Mouse (Mus musculus) neural tube, embryonic 11.5 days (tissue): ENCODE data around the gene Thbs3. TPM values are rescaled to one million over a fixed set of nuclear protein-coding genes. Genes with fewer than 3 reads are reported as not detected.

Source experiments
- ATAC-seq: fragments of 200-750 bp; cut with Nextera tagmentation; 2 replicates; pipeline ENCODE4 v1.8.0; 2017; ENCODE audit warnings: moderate number of reproducible peaks, mild to moderate bottlenecking, moderate TSS enrichment, moderate library complexity; ENCODE audit not compliant: insufficient read depth, low FRiP score, low TSS enrichment
- DNase-seq: peaks from one replicate; pipeline ENCODE4 v3.0.0-alpha.2; 2015; ENCODE audit warnings: low spot score
- H3K27ac ChIP-seq: fragments of 300-500 bp; sonication (generic); 2 replicates; pipeline ENCODE4 v1.5.1; 2014; ENCODE audit warnings: low read depth, mild to moderate bottlenecking, low read length
- H3K27me3 ChIP-seq: fragments of 300-500 bp; sonication (generic); 2 replicates; pipeline ENCODE4 v1.6.1; 2014; ENCODE audit warnings: mild to moderate bottlenecking, low read length, mixed read lengths; ENCODE audit not compliant: control insufficient read depth, insufficient read depth
- H3K36me3 ChIP-seq: fragments of 300-500 bp; sonication (generic); 2 replicates; pipeline ENCODE4 v1.6.1; 2014; ENCODE audit warnings: mild to moderate bottlenecking, low read length, moderate library complexity, mixed read lengths; ENCODE audit not compliant: control insufficient read depth, insufficient read depth
- H3K4me1 ChIP-seq: fragments of 300-500 bp; sonication (generic); 2 replicates; pipeline ENCODE4 v1.6.1; 2014; ENCODE audit warnings: low read length, mixed read lengths; ENCODE audit not compliant: control insufficient read depth, insufficient read depth
- H3K4me2 ChIP-seq: fragments of 300-500 bp; sonication (generic); 2 replicates; pipeline ENCODE4 v1.6.1; 2014; ENCODE audit warnings: low read depth, mild to moderate bottlenecking, moderate library complexity
- H3K4me3 ChIP-seq: fragments of 300-500 bp; sonication (generic); 2 replicates; pipeline ENCODE4 v1.5.1; 2014; ENCODE audit warnings: low read depth, low read length
- H3K9ac ChIP-seq: fragments of 300-500 bp; sonication (generic); 2 replicates; pipeline ENCODE4 v1.6.1; 2014; ENCODE audit warnings: mild to moderate bottlenecking, low read length
- H3K9me3 ChIP-seq: fragments of 300-500 bp; sonication (generic); 2 replicates; pipeline ENCODE4 v1.6.1; 2016; ENCODE audit warnings: low read length; ENCODE audit not compliant: control insufficient read depth
- WGBS: fragments of 180-500 bp; shearing (Covaris S2); extraction: QIAGEN DNeasy Blood & Tissue Kit; methylation state at CpG from one replicate; pipeline ENCODE4 v1.1.7; 2014; 5-methylcytosine and 5-hydroxymethylcytosine counted together
- polyA plus RNA-seq: library from polyadenylated mRNA; unstranded; fragments of >200 nt; fragmentation: Nextera tagmentation; extraction: Ambion mirVana; gene quantifications from 2 replicates; pipeline ENCODE4 v1.2.1, GENCODE M21; 2014

The Thbs3 gene
- polyA plus RNA-seq, 1 experiment from 2014 or later, result 26.3 TPM

DNA sequence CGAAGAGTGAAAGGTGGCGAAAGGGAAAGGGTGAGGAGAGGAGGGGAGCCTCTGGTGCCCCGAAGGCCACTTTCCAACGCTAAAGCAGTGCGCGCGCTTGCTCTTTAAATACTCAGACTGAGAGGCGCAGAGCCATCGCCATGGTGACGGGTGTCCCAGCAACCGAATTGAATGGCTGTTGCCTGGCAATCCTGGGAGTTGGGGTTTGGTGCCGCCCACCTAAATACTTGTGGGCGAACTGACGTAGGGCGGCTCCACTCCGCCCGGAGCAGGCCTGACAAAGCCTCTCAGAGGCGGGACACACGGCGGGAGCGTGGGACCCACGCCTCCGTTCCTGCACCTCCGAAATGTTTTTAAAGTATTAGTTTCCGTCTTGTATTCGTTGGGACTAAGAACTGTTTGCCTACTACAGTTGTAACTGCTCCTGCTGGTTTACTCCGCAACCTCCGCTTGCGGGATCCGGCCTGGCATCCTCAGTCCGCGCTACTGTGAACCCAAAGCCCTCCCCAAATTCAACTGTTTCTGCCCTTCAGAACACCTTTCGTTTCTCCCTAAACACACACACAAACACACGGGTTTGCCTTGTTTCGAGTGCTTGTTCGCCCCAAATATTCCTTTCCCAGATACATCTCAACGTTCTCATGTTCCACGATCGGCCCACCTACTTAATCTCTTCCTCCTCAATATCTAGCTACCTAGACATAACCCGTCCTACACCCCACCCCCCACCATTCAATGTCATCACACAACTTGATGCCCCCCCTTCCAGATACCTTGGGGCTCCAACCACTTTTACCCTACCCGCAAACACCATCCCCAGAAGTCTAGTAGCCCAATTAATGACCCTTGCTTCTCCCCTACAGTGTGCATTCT is 12.6 kb downstream of the Thbs3 start:
- peak; percentile 72 for ATAC-seq
- Histone ChIP-seq H3K27ac (peak overlapping the region; percentile 79), H3K9ac (peak overlapping the region; percentile 75), H3K4me2 (peak overlapping the region; percentile 80), H3K4me1 (peaks cover 23% of the 10 kb centered on the region), H3K27me3 (no peaks in the 10 kb centered on the region), H3K9me3 (no peaks in the 10 kb centered on the region), H3K4me3 (peak overlapping the region; percentile 64), H3K36me3 (peaks cover 7% of the 10 kb centered on the region)
- 2% methylated on average over 41 of the region's 41 CpGs for WGBS
- DNase-seq, result peak; percentile 96

DNA sequence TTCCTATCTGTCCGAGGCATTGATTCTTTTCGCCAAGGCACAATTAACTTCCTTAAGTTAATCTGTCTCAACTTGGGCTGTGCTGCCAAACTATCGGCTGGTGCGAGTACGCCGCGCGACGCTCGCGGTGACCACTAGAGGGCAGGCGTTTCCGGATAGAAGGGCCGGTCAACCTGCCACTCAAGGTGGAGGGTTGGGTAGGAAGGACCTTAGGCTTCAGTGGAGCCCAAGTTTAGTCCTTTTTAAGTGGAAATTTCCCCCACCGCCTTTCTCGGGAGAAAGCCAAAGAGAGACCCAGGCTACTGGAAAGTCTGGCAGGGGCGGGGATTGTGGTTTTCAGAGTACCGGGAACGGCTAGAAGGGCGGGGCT is 13.2 kb downstream of the Thbs3 start:
- H3K27ac ChIP-seq, result peak overlapping the region; percentile 65
- WGBS, result under 1% methylated on average over 20 of the region's 20 CpGs
- H3K9me3 ChIP-seq, result no peaks in the 10 kb centered on the region
- H3K9ac ChIP-seq, result peak overlapping the region; percentile 19; the same call in 1 of the 2 replicates
- H3K4me2 ChIP-seq, result peak overlapping the region; percentile 80
- ATAC-seq, result 0 out of 2 replicates have a peak, but pooled peaks have one; percentile 5
- peaks cover 19% of the 10 kb centered on the region for H3K4me1 ChIP-seq
- peaks cover 3% of the 10 kb centered on the region; the same call in 1 of the 2 replicates for H3K36me3 ChIP-seq
- H3K4me3 ChIP-seq, result peak overlapping the region; percentile 64
- DNase-seq, result peak; percentile 91
- H3K27me3 ChIP-seq, result no peaks in the 10 kb centered on the region

DNA sequence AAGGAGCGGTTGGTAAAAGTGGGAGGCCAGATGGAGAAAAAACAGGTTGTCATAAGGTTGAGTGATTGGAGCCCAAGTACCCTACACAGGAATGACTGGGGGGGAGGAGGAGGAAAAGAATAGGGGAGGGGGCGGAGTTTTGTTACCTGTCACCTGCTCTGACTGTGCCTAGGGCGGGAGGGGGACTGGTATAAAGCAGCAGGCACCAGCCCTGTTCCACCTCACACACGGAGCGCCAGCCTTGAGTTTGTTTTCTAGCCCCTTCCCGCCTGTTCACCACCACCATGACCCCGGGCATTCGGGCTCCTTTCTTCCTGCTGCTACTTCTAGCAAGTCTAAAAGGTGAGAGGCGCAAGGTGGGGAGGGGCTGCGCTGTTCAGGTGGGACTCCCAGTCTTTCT is 13.9 kb downstream of the Thbs3 start, which contains the start of gene Muc1:
TSS of gene Muc1 (plus strand) at position 222 of the 400 bp plus-strand sequence.
- Histone ChIP-seq H3K9ac (peak within 1 kb of the TSS; percentile 44), H3K27me3 (no peaks in the 10 kb centered on the region), H3K36me3 (no peaks in the 10 kb centered on the region; the same call in 1 of the 2 replicates), H3K27ac (peak within 1 kb of the TSS; percentile 65), H3K4me2 (peak within 1 kb of the TSS; percentile 80), H3K9me3 (no peaks in the 10 kb centered on the region), H3K4me3 (peak within 1 kb of the TSS; percentile 64), H3K4me1 (peaks cover 18% of the 10 kb centered on the region)
- no peak for ATAC-seq
- DNase-seq, result no peak
- 33% methylated on average over 10 of the region's 10 CpGs for WGBS

GRCm38 (mm10) chr3:89229276-89229675 is 14.3 kb downstream of the Thbs3 start:
- peaks cover 14% of the 10 kb centered on the region for H3K4me1 ChIP-seq
- H3K9ac ChIP-seq, result no peak overlapping the region
- H3K9me3 ChIP-seq, result no peaks in the 10 kb centered on the region
- WGBS, result 65% methylated on average over 4 of the region's 4 CpGs
- no peak overlapping the region for H3K27ac ChIP-seq
- no peaks in the 10 kb centered on the region; the same call in 1 of the 2 replicates for H3K36me3 ChIP-seq
- ATAC-seq (no peak), DNase-seq (no peak)
- no peak overlapping the region for H3K4me3 ChIP-seq
- no peaks in the 10 kb centered on the region for H3K27me3 ChIP-seq
- H3K4me2 ChIP-seq, result no peak overlapping the region

DNA sequence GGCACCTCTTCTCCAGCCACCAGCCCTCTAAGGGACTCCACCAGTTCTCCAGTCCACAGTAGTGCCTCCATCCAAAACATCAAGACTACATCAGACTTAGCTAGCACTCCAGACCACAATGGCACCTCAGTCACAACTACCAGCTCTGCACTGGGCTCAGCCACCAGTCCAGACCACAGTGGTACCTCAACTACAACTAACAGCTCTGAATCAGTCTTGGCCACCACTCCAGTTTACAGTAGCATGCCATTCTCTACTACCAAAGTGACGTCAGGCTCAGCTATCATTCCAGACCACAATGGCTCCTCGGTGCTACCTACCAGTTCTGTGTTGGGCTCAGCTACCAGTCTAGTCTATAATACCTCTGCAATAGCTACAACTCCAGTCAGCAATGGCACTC is 15.6 kb downstream of the Thbs3 start:
- Histone ChIP-seq H3K36me3 (no peaks in the 10 kb centered on the region), H3K4me2 (no peak overlapping the region), H3K27me3 (no peaks in the 10 kb centered on the region), H3K9me3 (no peaks in the 10 kb centered on the region), H3K4me3 (no peak overlapping the region), H3K4me1 (peaks cover 6% of the 10 kb centered on the region; the same call in 1 of the 2 replicates), H3K27ac (no peak overlapping the region), H3K9ac (no peak overlapping the region)
- ATAC-seq, result no peak
- no peak for DNase-seq
- WGBS, result 89% methylated on average over 2 of the region's 2 CpGs

DNA sequence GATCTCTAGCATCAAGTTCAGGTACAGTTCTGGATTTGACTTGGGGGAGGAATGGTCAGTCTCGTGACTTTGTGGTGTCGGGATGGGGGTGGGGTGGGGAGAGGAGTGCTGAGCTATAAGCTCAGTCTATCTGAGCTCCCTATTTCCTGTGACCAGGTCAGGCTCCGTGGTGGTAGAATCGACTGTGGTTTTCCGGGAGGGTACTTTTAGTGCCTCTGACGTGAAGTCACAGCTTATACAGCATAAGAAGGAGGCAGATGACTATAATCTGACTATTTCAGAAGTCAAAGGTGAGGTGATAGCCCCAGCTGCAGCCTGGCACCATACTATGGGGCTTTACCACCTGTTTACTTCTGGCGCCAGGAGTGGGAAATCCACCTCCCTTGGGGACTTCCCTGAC is 16.4 kb downstream of the Thbs3 start:
- no peak overlapping the region for H3K4me3 ChIP-seq
- no peak for ATAC-seq
- WGBS, result 72% methylated on average over 7 of the region's 7 CpGs

DNA sequence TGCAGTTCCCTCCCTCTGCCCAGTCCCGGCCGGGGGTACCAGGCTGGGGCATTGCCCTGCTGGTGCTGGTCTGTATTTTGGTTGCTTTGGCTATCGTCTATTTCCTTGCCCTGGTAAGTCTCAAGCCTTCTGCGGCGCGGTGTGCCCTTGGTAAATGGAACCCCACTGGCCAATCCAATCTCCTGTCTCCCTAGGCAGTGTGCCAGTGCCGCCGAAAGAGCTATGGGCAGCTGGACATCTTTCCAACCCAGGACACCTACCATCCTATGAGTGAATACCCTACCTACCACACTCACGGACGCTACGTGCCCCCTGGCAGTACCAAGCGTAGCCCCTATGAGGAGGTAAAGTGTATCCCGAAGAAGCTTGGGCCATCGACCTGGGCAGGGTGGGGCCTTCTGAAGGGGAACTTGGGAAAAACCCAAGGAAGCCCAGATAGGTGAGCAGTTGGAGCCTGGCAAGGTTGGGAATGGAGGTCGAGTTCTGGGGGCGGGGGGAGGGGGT is 16.8 kb downstream of the Thbs3 start:
- no peak overlapping the region for H3K27ac ChIP-seq
- peaks cover 5% of the 10 kb centered on the region; the same call in 1 of the 2 replicates for H3K4me1 ChIP-seq
- no peak overlapping the region for H3K4me2 ChIP-seq
- 77% methylated on average over 16 of the region's 16 CpGs for WGBS
- no peak for DNase-seq
- no peak overlapping the region for H3K9ac ChIP-seq
- H3K4me3 ChIP-seq, result no peak overlapping the region
- ATAC-seq, result no peak
- no peaks in the 10 kb centered on the region for H3K9me3 ChIP-seq
- H3K36me3 ChIP-seq, result no peaks in the 10 kb centered on the region; the same call in 1 of the 2 replicates
- no peaks in the 10 kb centered on the region for H3K27me3 ChIP-seq

More for the DNA sequence above, 16.4 kb downstream of the Thbs3 start:
- no peaks in the 10 kb centered on the region for H3K27me3 ChIP-seq
- peaks cover 5% of the 10 kb centered on the region; the same call in 1 of the 2 replicates for H3K4me1 ChIP-seq
- H3K4me2 ChIP-seq, result no peak overlapping the region
- DNase-seq, result no peak
- no peak overlapping the region for H3K27ac ChIP-seq
- no peaks in the 10 kb centered on the region for H3K9me3 ChIP-seq
- H3K36me3 ChIP-seq, result no peaks in the 10 kb centered on the region; the same call in 1 of the 2 replicates
- no peak overlapping the region for H3K9ac ChIP-seq

DNA sequence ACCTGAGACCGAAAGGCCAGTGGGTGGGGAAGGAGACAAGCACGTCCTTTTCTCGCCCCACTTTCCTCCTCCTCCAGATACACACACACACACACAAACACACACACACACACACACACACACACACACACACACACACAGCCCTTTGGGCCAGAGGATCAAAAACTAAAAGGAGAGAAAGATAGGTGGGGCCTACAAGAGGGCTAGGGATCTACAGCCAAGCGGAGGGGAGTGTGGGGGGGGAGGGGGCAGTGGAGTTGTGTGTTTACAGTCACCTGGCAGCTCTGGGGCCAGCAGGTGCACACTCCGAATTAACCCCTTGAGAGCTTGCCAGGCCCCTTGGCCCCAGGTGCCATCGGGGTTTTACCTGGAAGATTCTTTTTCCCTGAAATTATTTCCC is 17.6 kb downstream of the Thbs3 start:
- H3K4me3 ChIP-seq, result no peak overlapping the region
- ATAC-seq (no peak), DNase-seq (no peak)
- no peak overlapping the region for H3K4me2 ChIP-seq
- H3K36me3 ChIP-seq, result no peaks in the 10 kb centered on the region; the same call in 1 of the 2 replicates
- 72% methylated on average over 6 of the region's 6 CpGs for WGBS
- no peaks in the 10 kb centered on the region for H3K27me3 ChIP-seq
- H3K9me3 ChIP-seq, result no peaks in the 10 kb centered on the region
- no peak overlapping the region for H3K9ac ChIP-seq
- peaks cover 5% of the 10 kb centered on the region; the same call in 1 of the 2 replicates for H3K4me1 ChIP-seq
- H3K27ac ChIP-seq, result no peak overlapping the region
